ENCODE assay signal across 9 mouse cellular contexts in genomic region chr12:16587767-16588166, GRCm38 (mm10). TPM values are rescaled to one million over a fixed set of nuclear protein-coding genes. Genes with fewer than 3 reads are reported as not detected.
A peak's percentile ranks its signal among the peaks of the same experiment; 100 is the strongest.
DNase-seq lines count a peak whose midpoint lies in the region; ATAC-seq and TF ChIP-seq lines count a peak whose summit lies in the region.
"Had no signal": no experiment of that assay in that cellular context is flagged by ENCODE, and none has a peak within 500 bp of the region (broad histone marks: within the 10 kb centered on the region; RNA-seq: fewer than 3 reads in every experiment).

No protein-coding gene starts in this region.

- no peak overlapping the region for H3K27ac ChIP-seq in layer of hippocampus, adult 2 months
- H3K27ac ChIP-seq in brown adipose tissue, adult 24 weeks (replicated peaks; ENCODE audit: low read depth, low read length) = peak overlapping the region; percentile 94
- H3K27ac ChIP-seq in intestine, embryonic 14.5 days (ENCODE audit: low read depth) = no peak overlapping the region
- no peak overlapping the region for H3K27ac ChIP-seq in thymus, adult 2 months (ENCODE audit: control insufficient read depth, insufficient read depth, low read length)
- H3K27ac ChIP-seq: lung, embryonic 15.5 days had no signal

- no peak for ATAC-seq in intestine, embryonic 14.5 days (replicated peaks; ENCODE audit: low FRiP score, low TSS enrichment, low read depth)

- 71% methylated on average over 5 of the region's 5 CpGs for WGBS in intestine, embryonic 14.5 days
- 96% methylated on average over 5 of the region's 5 CpGs for WGBS in thymus, adult 2 months

- H3K79me2 ChIP-seq in myocyte (ENCODE audit: control insufficient read depth, insufficient read depth) = peaks cover 4% of the 10 kb centered on the region

- DNase-seq in layer of hippocampus, adult 2 months (ENCODE audit: low spot score in 2 of 2) = no peak
- DNase-seq in layer of hippocampus, adult 9-11 months = no peak
- DNase-seq in intestine, embryonic 14.5 days (ENCODE audit: low spot score) = no peak
- DNase-seq in thymus, adult 2 months = no peak
- no peak for DNase-seq in kidney, postnatal 25 days
- no peak for DNase-seq in natural killer cell, adult 2 months (ENCODE audit: low spot score in 2 of 2)

- H3ac ChIP-seq in myocyte (ENCODE audit: control insufficient read depth, insufficient read length) = no peak overlapping the region

- no peaks in the 10 kb centered on the region for H3K36me3 ChIP-seq in intestine, embryonic 14.5 days (ENCODE audit: control insufficient read depth, insufficient read depth, low read length)
- H3K36me3 ChIP-seq in myocyte (ENCODE audit: control insufficient read depth, insufficient read depth) = no peaks in the 10 kb centered on the region
- no peaks in the 10 kb centered on the region for H3K36me3 ChIP-seq in thymus, adult 2 months (ENCODE audit: control insufficient read depth, insufficient read depth, low read length)
- H3K36me3 ChIP-seq: lung, embryonic 15.5 days had no signal

- H3K4me2 ChIP-seq in intestine, embryonic 14.5 days (ENCODE audit: low read length) = peak overlapping the region; percentile 86; the same call in 1 of the 2 replicates
- peak overlapping the region; percentile 87 for H3K4me2 ChIP-seq in myocyte (ENCODE audit: low read depth)

- peaks cover 7% of the 10 kb centered on the region for H3K4me1 ChIP-seq in brown adipose tissue, adult 24 weeks (ENCODE audit: control insufficient read depth, insufficient read depth, insufficient read length, low read length)
- H3K4me1 ChIP-seq in intestine, embryonic 14.5 days (replicated peaks; ENCODE audit: control insufficient read depth, insufficient read depth, low read length) = peaks cover 17% of the 10 kb centered on the region
- H3K4me1 ChIP-seq in thymus, adult 2 months (replicated peaks; ENCODE audit: control insufficient read depth, insufficient read depth, low read length) = peaks cover 34% of the 10 kb centered on the region

- no peaks in the 10 kb centered on the region for H3K27me3 ChIP-seq in intestine, embryonic 14.5 days (replicated peaks; ENCODE audit: control insufficient read depth, insufficient read depth, low read length)
- no peaks in the 10 kb centered on the region for H3K27me3 ChIP-seq in myocyte (ENCODE audit: control insufficient read depth, insufficient read depth, insufficient read length)
- H3K27me3 ChIP-seq in thymus, adult 2 months (ENCODE audit: control insufficient read depth, insufficient read depth, low read length) = no peaks in the 10 kb centered on the region
- H3K27me3 ChIP-seq: lung, embryonic 15.5 days had no signal

- H3K4me3 ChIP-seq in layer of hippocampus, adult 2 months = peak overlapping the region; percentile 99
- peak overlapping the region; percentile 99 for H3K4me3 ChIP-seq in brown adipose tissue, adult 24 weeks (ENCODE audit: insufficient read depth, low read depth, low read length)
- no peak overlapping the region for H3K4me3 ChIP-seq in intestine, embryonic 14.5 days (ENCODE audit: low read depth, low read length)
- H3K4me3 ChIP-seq in myocyte = peak overlapping the region; percentile 50
- no peak overlapping the region for H3K4me3 ChIP-seq in thymus, adult 2 months (ENCODE audit: control insufficient read depth, insufficient read depth, low read length)

- no peaks in the 10 kb centered on the region for H3K9me3 ChIP-seq in intestine, embryonic 14.5 days (ENCODE audit: control insufficient read depth, low read length)
- H3K9me3 ChIP-seq: lung, embryonic 15.5 days had no signal

- TF ChIP-seq CTCF in layer of hippocampus, adult 2 months (conservative IDR thresholded peaks at IDR 0.05) = no peak
- TF ChIP-seq CTCF in thymus, adult 2 months (IDR thresholded peaks at IDR 0.05; ENCODE audit: borderline replicate concordance, control insufficient read depth, extremely low read depth, insufficient read depth, low read length, poor library complexity) = no peak

- no peak for TF ChIP-seq POLR2A in myocyte (IDR thresholded peaks at IDR 0.05; ENCODE audit: insufficient read length, low read depth)
- TF ChIP-seq POLR2A in thymus, adult 2 months (IDR thresholded peaks at IDR 0.05; ENCODE audit: control insufficient read depth, extremely low read depth, insufficient read depth, low read length, poor library complexity) = no peak

- H3K9ac ChIP-seq in intestine, embryonic 14.5 days (ENCODE audit: low read length) = no peak overlapping the region
- H3K9ac ChIP-seq: lung, embryonic 15.5 days had no signal

TF ChIP-seq in myocyte, 11 proteins besides CTCF, POLR2A, EP300 and RAD21:
- no peak for TF ChIP-seq POLR2AphosphoS2 (IDR thresholded peaks at IDR 0.05; ENCODE audit: insufficient read length, low read depth)
- no peak for TF ChIP-seq SRF (IDR thresholded peaks at IDR 0.05; ENCODE audit: control insufficient read depth, insufficient read length, low read depth)
- no peak for TF ChIP-seq TCF12 (IDR thresholded peaks at IDR 0.05; ENCODE audit: insufficient read depth, poor library complexity, severe bottlenecking)
- TF ChIP-seq REST (IDR thresholded peaks at IDR 0.05; ENCODE audit: insufficient read depth, insufficient read length) = no peak
- TF ChIP-seq MAX (IDR thresholded peaks at IDR 0.05; ENCODE audit: low read depth) = no peak
- no peak for TF ChIP-seq MYOG (IDR thresholded peaks at IDR 0.05; ENCODE audit: control insufficient read depth in 1 of 3, insufficient read depth in 1 of 3, insufficient read length in 2 of 3, low read depth in 2 of 3)
- no peak for TF ChIP-seq USF1 (IDR thresholded peaks at IDR 0.05; ENCODE audit: low read depth)
- no peak for TF ChIP-seq E2F4 (IDR thresholded peaks at IDR 0.05; ENCODE audit: insufficient read depth)
- no peak for TF ChIP-seq TCF3 (IDR thresholded peaks at IDR 0.05; ENCODE audit: insufficient read length, low read depth)
- TF ChIP-seq MYOD1 (IDR thresholded peaks at IDR 0.05; ENCODE audit: control insufficient read depth in 1 of 3, insufficient read length in 2 of 3, low read depth in 2 of 3) = no peak
- TF ChIP-seq CEBPB (IDR thresholded peaks at IDR 0.05; ENCODE audit: insufficient read depth, poor library complexity, severe bottlenecking) = no peak

RNA-seq across cellular contexts. Expression of gene Lpin1, which starts 23.0 kb away (rescaled TPM):
- 10 to 100 TPM; 25.3 to 27.6 TPM for total RNA-seq in layer of hippocampus, adult 2 months (2021)
- polyA plus RNA-seq in brown adipose tissue, adult 24 weeks (2012; ENCODE audit: insufficient read depth, insufficient read length, missing spikeins) = 258 and 314 TPM in 2 replicates
- 7.0 and 8.4 TPM in 2 replicates for polyA plus RNA-seq in intestine, embryonic 14.5 days (2014; fragmentation: Nextera tagmentation; extraction: Ambion mirVana)
- polyA plus RNA-seq in myocyte (2012; fragmentation: generic; extraction: Trizol) = 4.6 TPM
- 24.2 and 24.3 TPM in 2 replicates for polyA plus RNA-seq in thymus, adult 2 months (2012; rRNA removed)

Comparison
In these comparisons a context has a peak if more than half of its experiments do, and no peak if none do; other contexts are left out.
1. H3K4me3 ChIP-seq: peak in layer of hippocampus, adult 2 months (single experiment), brown adipose tissue, adult 24 weeks (single experiment) and myocyte (single experiment); none in intestine, embryonic 14.5 days (single experiment) and thymus, adult 2 months (single experiment).
2. RNA of gene Lpin1, which starts 23.0 kb away (polyA plus RNA-seq): 258 to 314 TPM in brown adipose tissue, adult 24 weeks; 24.2 to 24.3 TPM in thymus, adult 2 months, 7.0 to 8.4 TPM in intestine, embryonic 14.5 days and 4.6 TPM in myocyte (single experiment); every median in the first group is over 10 times any median in the second.